Mouse (Mus musculus) kidney, embryonic 16.5 days (tissue): ENCODE measurements around the gene Fam24b. TPM values are rescaled to one million over a fixed set of nuclear protein-coding genes. Genes with fewer than 3 reads are reported as not detected.

ENCODE experiments used
- ATAC-seq: fragments of 200-750 bp; cut with Nextera tagmentation; 2 replicates; pipeline ENCODE4 v1.8.0; 2017; ENCODE audit warnings: moderate TSS enrichment; ENCODE audit not compliant: low FRiP score, low TSS enrichment
- H3K27ac ChIP-seq: fragments of 300-500 bp; sonication (generic); 2 replicates; pipeline ENCODE4 v1.5.1; 2014; ENCODE audit warnings: low read length
- H3K27me3 ChIP-seq: fragments of 300-500 bp; sonication (generic); 2 replicates; pipeline ENCODE4 v1.6.1; 2014; ENCODE audit warnings: low read length, control low read depth, mixed read lengths; ENCODE audit not compliant: insufficient read depth
- H3K36me3 ChIP-seq: fragments of 300-500 bp; sonication (generic); 2 replicates; pipeline ENCODE4 v1.6.1; 2014; ENCODE audit warnings: low read length, control low read depth, mixed read lengths; ENCODE audit not compliant: insufficient read depth
- H3K4me1 ChIP-seq: fragments of 300-500 bp; sonication (generic); 2 replicates; pipeline ENCODE4 v1.6.1; 2014; ENCODE audit warnings: low read length, control low read depth, mixed read lengths; ENCODE audit not compliant: insufficient read depth
- H3K4me2 ChIP-seq: fragments of 300-500 bp; sonication (generic); replicated peaks from 2 replicates; pipeline ENCODE4 v1.6.1; 2014; ENCODE audit warnings: low read depth, low read length
- H3K4me3 ChIP-seq: fragments of 300-500 bp; sonication (generic); 2 replicates; pipeline ENCODE4 v1.5.1; 2014; ENCODE audit warnings: mild to moderate bottlenecking, low read length
- H3K9ac ChIP-seq: fragments of 300-500 bp; sonication (generic); replicated peaks from 2 replicates; pipeline ENCODE4 v1.6.1; 2014; ENCODE audit warnings: low read length
- H3K9me3 ChIP-seq: fragments of 300-500 bp; sonication (generic); 2 replicates; pipeline ENCODE4 v1.6.1; 2016; ENCODE audit warnings: low read length, control low read depth
- WGBS: fragments of 180-500 bp; shearing (Covaris S2); extraction: QIAGEN DNeasy Blood & Tissue Kit; methylation state at CpG from one replicate; pipeline ENCODE4 v1.1.7; 2014; 5-methylcytosine and 5-hydroxymethylcytosine counted together
- polyA plus RNA-seq: library from polyadenylated mRNA; unstranded; fragments of >200 nt; fragmentation: Nextera tagmentation; extraction: Ambion mirVana; gene quantifications from 2 replicates; pipeline ENCODE4 v1.2.1, GENCODE M21; 2015

Fam24b gene
- polyA plus RNA-seq, 1 experiment from 2014 or later = not detected

DNA sequence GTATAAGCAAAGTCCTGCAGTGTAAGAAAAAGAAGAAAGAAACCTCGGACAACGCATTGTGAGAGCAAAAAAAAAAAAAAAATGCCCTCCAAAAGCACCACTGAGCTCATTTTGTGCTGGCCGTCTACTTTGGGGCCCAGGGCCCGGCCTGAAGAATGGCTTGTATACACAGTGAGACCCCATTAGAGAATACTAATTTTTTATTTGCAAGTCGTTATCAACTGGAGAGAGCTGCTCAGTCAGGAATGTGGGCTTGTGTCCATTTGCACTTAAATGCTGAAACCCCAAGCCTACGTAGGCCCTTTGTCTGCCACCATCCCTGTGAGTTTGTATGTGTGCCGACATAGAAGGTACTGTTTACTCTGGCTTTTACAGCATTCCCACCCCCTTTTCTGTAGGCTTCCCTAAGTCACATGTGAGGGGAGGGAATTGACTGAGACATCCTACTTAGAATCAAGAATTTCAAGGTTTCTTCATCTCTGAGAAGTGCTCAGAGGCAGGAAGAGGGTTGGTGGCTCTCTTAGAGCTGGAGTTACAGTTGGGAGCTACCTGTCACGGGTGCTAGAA lies 8.3 kb upstream of the Fam24b start:
- Histone ChIP-seq H3K27ac (no peak overlapping the region), H3K9me3 (no peaks in the 10 kb centered on the region), H3K36me3 (peaks cover 7% of the 10 kb centered on the region; the same call in 1 of the 2 replicates), H3K27me3 (no peaks in the 10 kb centered on the region), H3K9ac (no peak overlapping the region), H3K4me3 (no peak overlapping the region), H3K4me1 (no peaks in the 10 kb centered on the region), H3K4me2 (no peak overlapping the region)
- 57% methylated on average over 8 of the region's 8 CpGs for WGBS
- ATAC-seq = no peak

DNA sequence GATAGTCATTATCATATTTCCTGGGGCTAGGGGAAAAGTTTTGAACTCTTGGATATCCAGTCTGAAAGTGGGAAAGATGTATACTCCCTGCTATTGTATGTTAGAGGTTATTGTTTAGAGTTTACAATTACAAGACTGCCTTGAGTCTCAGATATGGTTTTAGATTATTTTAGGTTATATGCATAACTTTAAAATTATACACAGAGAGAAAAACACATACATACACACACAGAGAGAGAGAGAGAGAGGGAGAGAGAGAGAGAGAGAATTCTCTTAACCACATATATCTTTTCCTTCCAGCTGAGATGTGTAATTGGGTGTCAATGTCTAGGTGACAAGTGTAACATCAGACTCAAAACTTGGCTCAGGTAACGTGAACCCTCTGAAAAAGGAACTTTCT lies 4.2 kb upstream of the Fam24b start, which contains the start of gene Fam24a:
TSS of gene Fam24a (plus strand) at position 301 of the 400 bp plus-strand sequence.
- Histone ChIP-seq H3K36me3 (no peaks in the 10 kb centered on the region), H3K27me3 (no peaks in the 10 kb centered on the region), H3K9ac (no peak within 1 kb of the TSS), H3K27ac (no peak within 1 kb of the TSS), H3K9me3 (no peaks in the 10 kb centered on the region), H3K4me3 (no peak within 1 kb of the TSS), H3K4me2 (no peak within 1 kb of the TSS), H3K4me1 (no peaks in the 10 kb centered on the region)
- WGBS = 42% methylated on average over 1 of the region's 1 CpGs
- ATAC-seq = no peak

DNA sequence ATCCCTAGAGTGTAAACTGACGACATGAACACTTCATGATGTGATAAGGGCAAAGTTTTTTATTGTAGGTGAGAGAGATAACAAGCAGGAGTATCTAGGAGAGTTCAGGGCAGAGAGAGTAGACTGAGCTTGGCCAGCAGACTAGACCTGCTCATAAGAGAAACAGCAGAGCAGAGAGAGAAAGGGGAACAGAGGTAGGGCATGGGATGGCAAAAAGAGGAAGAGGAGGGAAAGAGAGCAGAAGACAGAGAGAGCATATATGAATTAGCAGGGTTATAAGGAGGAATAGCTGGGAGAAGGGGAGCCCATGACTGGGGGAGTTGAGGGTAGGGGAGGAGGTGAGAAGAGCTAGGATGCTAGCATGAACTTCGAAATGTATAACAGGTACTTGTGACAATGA lies 2.4 kb upstream of the Fam24b start:
- Histone ChIP-seq H3K4me3 (no peak overlapping the region), H3K4me1 (no peaks in the 10 kb centered on the region), H3K36me3 (no peaks in the 10 kb centered on the region), H3K4me2 (no peak overlapping the region), H3K9me3 (no peaks in the 10 kb centered on the region), H3K27ac (no peak overlapping the region), H3K9ac (no peak overlapping the region), H3K27me3 (no peaks in the 10 kb centered on the region)
- 60% methylated on average over 2 of the region's 2 CpGs for WGBS
- ATAC-seq = no peak

DNA sequence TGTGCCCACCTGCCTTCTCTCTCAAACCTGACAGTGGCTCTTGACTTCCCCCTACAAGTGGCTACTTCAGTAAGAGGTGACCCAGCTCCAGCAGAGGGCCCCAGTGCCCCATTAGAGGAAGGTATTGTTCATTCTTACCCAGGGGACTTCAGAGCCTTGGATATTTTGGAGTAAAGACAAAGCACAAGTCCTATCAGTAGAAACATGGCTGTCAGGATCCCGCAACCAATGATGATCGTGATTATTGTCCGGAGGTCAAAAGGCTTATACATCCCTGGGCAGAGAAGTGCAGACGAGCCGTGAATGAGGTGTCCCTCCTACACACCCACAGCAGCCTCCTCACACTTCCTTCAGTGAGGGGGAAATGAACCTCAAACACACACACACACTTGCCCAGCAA lies 2.3 kb downstream of the Fam24b start:
- no peak for ATAC-seq
- no peak overlapping the region for H3K9ac ChIP-seq
- no peaks in the 10 kb centered on the region for H3K9me3 ChIP-seq
- H3K27me3 ChIP-seq = no peaks in the 10 kb centered on the region
- WGBS = 72% methylated on average over 5 of the region's 5 CpGs
- H3K27ac ChIP-seq = no peak overlapping the region
- no peak overlapping the region for H3K4me2 ChIP-seq
- no peaks in the 10 kb centered on the region for H3K36me3 ChIP-seq
- H3K4me1 ChIP-seq = no peaks in the 10 kb centered on the region
- no peak overlapping the region for H3K4me3 ChIP-seq

DNA sequence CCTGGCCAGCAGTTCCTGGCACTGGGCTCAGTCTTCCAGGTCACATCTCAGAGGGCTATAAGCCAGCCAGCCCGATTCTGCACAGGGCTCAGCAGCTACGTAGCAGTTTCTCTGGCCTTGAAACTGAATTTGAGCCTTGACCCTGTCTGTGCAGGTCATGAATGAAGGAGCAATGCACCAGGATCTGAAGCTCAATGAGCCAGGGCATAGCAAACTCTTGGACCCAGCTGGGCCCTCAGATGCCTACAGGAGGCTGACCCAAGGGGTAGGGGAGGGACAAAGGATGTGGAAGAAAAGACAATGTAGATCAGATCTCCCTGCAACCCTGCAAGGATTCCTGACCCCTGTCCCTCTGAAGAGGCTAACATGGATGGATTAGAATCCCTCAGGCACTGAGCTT lies 7.1 kb downstream of the Fam24b start, which contains the start of gene Cuzd1:
TSS of gene Cuzd1 (minus strand) at position 101 of the 400 bp plus-strand sequence.
- no peaks in the 10 kb centered on the region for H3K36me3 ChIP-seq
- 46% methylated on average over 2 of the region's 2 CpGs for WGBS
- H3K27me3 ChIP-seq = no peaks in the 10 kb centered on the region
- ATAC-seq = no peak
- no peak within 1 kb of the TSS for H3K27ac ChIP-seq
- no peaks in the 10 kb centered on the region for H3K9me3 ChIP-seq
- H3K4me3 ChIP-seq = no peak within 1 kb of the TSS
- H3K9ac ChIP-seq = no peak within 1 kb of the TSS
- H3K4me1 ChIP-seq = no peaks in the 10 kb centered on the region
- no peak within 1 kb of the TSS for H3K4me2 ChIP-seq

DNA sequence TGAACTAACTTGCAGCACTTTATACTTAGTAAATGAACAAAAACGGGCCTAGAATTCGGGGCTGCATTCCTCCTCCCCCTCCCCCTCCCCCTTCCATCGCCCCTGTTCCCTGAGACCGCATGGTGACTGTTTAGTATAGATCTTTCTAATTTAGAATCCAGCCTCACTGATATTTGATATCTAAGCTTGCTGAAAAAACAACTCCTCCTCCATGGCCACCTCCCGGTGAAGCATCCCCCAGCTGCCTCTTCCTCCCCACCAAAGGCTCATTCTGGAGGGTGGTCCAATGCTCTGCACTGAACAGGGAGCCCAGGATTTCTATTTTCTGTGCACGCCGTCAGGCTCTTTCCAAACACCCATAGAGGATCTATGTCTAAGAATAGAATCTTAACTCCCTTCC lies 11.0 kb downstream of the Fam24b start:
- Histone ChIP-seq H3K36me3 (no peaks in the 10 kb centered on the region), H3K27ac (no peak overlapping the region), H3K27me3 (no peaks in the 10 kb centered on the region), H3K9ac (no peak overlapping the region), H3K4me2 (no peak overlapping the region), H3K4me3 (no peak overlapping the region), H3K9me3 (no peaks in the 10 kb centered on the region), H3K4me1 (no peaks in the 10 kb centered on the region)
- WGBS = 32% methylated on average over 5 of the region's 7 CpGs
- ATAC-seq = no peak

DNA sequence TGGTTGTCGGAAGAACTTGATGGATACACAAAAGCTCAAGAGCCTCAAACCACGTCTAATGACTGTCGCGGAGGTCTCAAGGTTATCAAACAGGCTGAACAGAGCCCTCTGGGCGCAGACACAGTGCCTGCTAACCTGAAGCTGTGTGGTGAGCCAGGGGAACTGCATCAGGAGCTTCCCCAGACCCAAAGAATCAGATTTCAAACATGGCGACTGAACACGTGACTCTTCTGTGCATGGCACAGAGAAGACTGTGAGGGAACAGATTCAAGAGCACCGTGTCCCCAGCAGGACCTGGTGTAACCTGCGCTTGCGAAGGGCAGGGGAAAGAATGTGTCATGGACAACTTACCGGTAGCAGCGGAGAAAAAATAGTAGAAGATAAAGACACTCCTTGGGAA lies 11.7 kb downstream of the Fam24b start:
- no peak overlapping the region for H3K9ac ChIP-seq
- H3K27me3 ChIP-seq = no peaks in the 10 kb centered on the region
- no peak overlapping the region for H3K4me2 ChIP-seq
- H3K9me3 ChIP-seq = no peaks in the 10 kb centered on the region
- no peaks in the 10 kb centered on the region for H3K36me3 ChIP-seq
- WGBS = 77% methylated on average over 12 of the region's 12 CpGs
- ATAC-seq = no peak
- no peaks in the 10 kb centered on the region for H3K4me1 ChIP-seq
- no peak overlapping the region for H3K27ac ChIP-seq
- H3K4me3 ChIP-seq = no peak overlapping the region

DNA sequence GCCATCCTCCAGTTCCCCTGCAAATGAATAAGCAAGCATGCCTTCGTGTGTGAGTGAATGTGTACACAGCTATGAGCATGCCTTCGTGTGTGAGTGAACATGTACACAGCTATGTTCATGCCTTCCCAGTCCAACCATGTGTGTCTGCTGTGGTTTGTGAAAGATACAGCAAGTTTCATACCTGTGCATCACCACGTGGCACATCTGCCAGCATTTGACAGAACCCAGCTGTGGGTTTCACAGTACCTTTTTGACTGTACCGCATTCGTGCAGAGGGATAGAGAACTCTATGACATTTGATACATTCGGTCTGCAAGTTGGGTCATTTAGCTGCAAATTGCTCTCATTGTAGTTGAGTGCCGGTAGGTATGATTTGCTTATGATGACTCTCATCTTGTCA lies 14.8 kb downstream of the Fam24b start:
- Histone ChIP-seq H3K27ac (no peak overlapping the region), H3K9me3 (no peaks in the 10 kb centered on the region), H3K36me3 (no peaks in the 10 kb centered on the region), H3K4me2 (no peak overlapping the region), H3K9ac (no peak overlapping the region), H3K4me3 (no peak overlapping the region), H3K27me3 (no peaks in the 10 kb centered on the region), H3K4me1 (no peaks in the 10 kb centered on the region)
- ATAC-seq = no peak
- 73% methylated on average over 7 of the region's 7 CpGs for WGBS

DNA sequence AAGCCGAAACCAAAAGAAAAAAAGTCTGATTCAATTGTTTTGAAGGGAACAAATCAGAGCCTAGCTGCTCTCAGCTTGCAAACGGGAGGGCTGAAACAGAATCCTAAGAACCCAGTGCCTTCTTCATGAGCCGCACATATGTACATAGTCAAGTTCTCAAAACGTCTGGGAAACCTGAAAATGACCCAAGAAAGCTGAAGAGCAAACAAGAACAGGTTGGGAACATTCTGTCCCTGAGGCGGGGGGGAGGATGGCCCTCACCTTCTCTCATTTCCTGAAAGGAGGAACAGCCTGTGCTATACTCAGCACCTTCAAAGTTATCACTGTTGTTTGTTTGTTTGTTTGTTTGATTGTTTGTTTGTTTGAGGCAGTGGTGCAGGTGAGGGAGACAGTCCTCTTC lies 22.6 kb downstream of the Fam24b start:
- no peaks in the 10 kb centered on the region for H3K27me3 ChIP-seq
- no peaks in the 10 kb centered on the region for H3K9me3 ChIP-seq
- H3K36me3 ChIP-seq = no peaks in the 10 kb centered on the region
- no peak overlapping the region for H3K4me3 ChIP-seq
- no peak overlapping the region for H3K4me2 ChIP-seq
- no peak overlapping the region for H3K9ac ChIP-seq
- no peak for ATAC-seq
- H3K27ac ChIP-seq = no peak overlapping the region
- no peaks in the 10 kb centered on the region for H3K4me1 ChIP-seq
- WGBS = 88% methylated on average over 5 of the region's 5 CpGs

DNA sequence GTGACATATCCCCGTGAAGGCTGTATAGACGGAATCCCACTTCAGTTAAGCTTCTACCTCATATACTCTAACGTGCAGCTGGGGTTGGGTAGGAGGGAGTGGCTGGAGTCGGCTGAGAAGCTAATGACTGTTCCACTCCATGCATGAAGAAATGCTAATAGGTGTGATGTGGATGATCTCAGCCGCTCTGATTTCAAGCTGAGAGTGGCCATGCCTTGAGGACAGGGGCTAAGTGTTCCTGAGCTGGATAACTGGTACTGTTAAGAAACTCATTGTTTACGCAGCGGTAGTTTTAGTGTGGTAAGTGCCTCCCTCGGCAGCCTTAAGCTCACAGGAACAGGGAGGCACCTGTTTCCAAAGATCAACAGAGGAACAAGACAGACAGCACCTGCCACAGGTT lies 26.0 kb downstream of the Fam24b start:
- Histone ChIP-seq H3K9me3 (no peaks in the 10 kb centered on the region), H3K36me3 (no peaks in the 10 kb centered on the region), H3K9ac (no peak overlapping the region), H3K4me2 (no peak overlapping the region), H3K4me1 (no peaks in the 10 kb centered on the region), H3K4me3 (no peak overlapping the region), H3K27me3 (no peaks in the 10 kb centered on the region), H3K27ac (no peak overlapping the region)
- no peak for ATAC-seq
- 60% methylated on average over 8 of the region's 8 CpGs for WGBS
